In genomic region chr2:30523727-30524126, GRCm38 (mm10) we compare ENCODE assay signal across 17 mouse cellular contexts. TPM values are rescaled to one million over a fixed set of nuclear protein-coding genes. Genes with fewer than 3 reads are reported as not detected.
DNase-seq lines count a peak whose midpoint lies in the region; ATAC-seq and TF ChIP-seq lines count a peak whose summit lies in the region.
"Had no signal": no experiment of that assay in that cellular context is flagged by ENCODE, and none has a peak within 500 bp of the region (broad histone marks: within the 10 kb centered on the region; RNA-seq: fewer than 3 reads in every experiment).

No protein-coding gene starts in this region.

- no peak overlapping the region for H3K4me2 ChIP-seq in intestine, embryonic 15.5 days (replicated peaks)
- H3K4me2 ChIP-seq: heart, embryonic 15.5 days; limb, embryonic 13.5 days; lung, embryonic 15.5 days; midbrain, embryonic 12.5 days; neural tube, embryonic 13.5 days had no signal

- no peak for TF ChIP-seq CTCF in kidney, adult 2 months (conservative IDR thresholded peaks at IDR 0.05; ENCODE audit: insufficient read depth, insufficient read length, low read depth, low read length)

- no peak for TF ChIP-seq POLR2A in kidney, adult 2 months (IDR thresholded peaks at IDR 0.05; ENCODE audit: low read depth, low read length)

- no peaks in the 10 kb centered on the region for H3K9me3 ChIP-seq in intestine, embryonic 15.5 days
- H3K9me3 ChIP-seq: heart, embryonic 15.5 days; limb, embryonic 13.5 days; lung, embryonic 15.5 days; midbrain, embryonic 12.5 days; neural tube, embryonic 13.5 days had no signal

- H3K27ac ChIP-seq in kidney, adult 2 months (ENCODE audit: insufficient read depth, low read depth, low read length): no peak overlapping the region
- H3K27ac ChIP-seq in intestine, embryonic 15.5 days: no peak overlapping the region
- H3K27ac ChIP-seq: heart, embryonic 15.5 days; lung, embryonic 15.5 days; midbrain, embryonic 12.5 days; neural tube, embryonic 13.5 days had no signal

- H3K36me3 ChIP-seq in kidney, adult 2 months (ENCODE audit: control insufficient read depth, insufficient read depth, low read length): no peaks in the 10 kb centered on the region
- no peaks in the 10 kb centered on the region for H3K36me3 ChIP-seq in intestine, embryonic 15.5 days
- H3K36me3 ChIP-seq: heart, embryonic 15.5 days; limb, embryonic 13.5 days; lung, embryonic 15.5 days; midbrain, embryonic 12.5 days; neural tube, embryonic 13.5 days had no signal

- DNase-seq in kidney, adult 2 months: peak; percentile 79
- DNase-seq in kidney, postnatal 10 days: no peak
- peak; percentile 53 to 73 for DNase-seq in kidney, postnatal 25 days
- peak; percentile 71 for DNase-seq in yolk sac, embryonic 10.5 days (ENCODE audit: low spot score)
- no peak for DNase-seq in heart, adult 11 months
- DNase-seq in urinary bladder, postnatal 4 days (ENCODE audit: low spot score in 2 of 2): no peak
- DNase-seq in spleen, adult 12 weeks (ENCODE audit: low spot score): no peak
- DNase-seq: adrenal gland, postnatal 14 days; cerebellum, adult 11-12 months; heart, adult 18-20 months; thymus, postnatal 14 days had no signal

- peak; percentile 48; the same call in 1 of the 2 replicates for ATAC-seq in intestine, embryonic 15.5 days

- H3K4me1 ChIP-seq in kidney, adult 2 months (ENCODE audit: control insufficient read depth, insufficient read depth, low read length): no peaks in the 10 kb centered on the region
- H3K4me1 ChIP-seq in intestine, embryonic 15.5 days (replicated peaks): peaks cover 9% of the 10 kb centered on the region
- H3K4me1 ChIP-seq: lung, embryonic 15.5 days; midbrain, embryonic 12.5 days had no signal

- H3K9ac ChIP-seq in intestine, embryonic 15.5 days: no peak overlapping the region
- H3K9ac ChIP-seq: heart, embryonic 15.5 days; limb, embryonic 13.5 days; lung, embryonic 15.5 days; midbrain, embryonic 12.5 days; neural tube, embryonic 13.5 days had no signal

- H3K4me3 ChIP-seq in kidney, adult 2 months (ENCODE audit: insufficient read depth, low read depth, low read length): no peak overlapping the region
- H3K4me3 ChIP-seq in intestine, embryonic 15.5 days (replicated peaks): no peak overlapping the region
- H3K4me3 ChIP-seq: heart, embryonic 15.5 days; limb, embryonic 13.5 days; lung, embryonic 15.5 days; midbrain, embryonic 12.5 days; neural tube, embryonic 13.5 days had no signal

- 46% methylated on average over 8 of the region's 8 CpGs for WGBS in kidney, adult 2 months
- 67% methylated on average over 8 of the region's 8 CpGs for WGBS in intestine, embryonic 15.5 days

- no peaks in the 10 kb centered on the region for H3K27me3 ChIP-seq in kidney, adult 2 months (replicated peaks; ENCODE audit: control insufficient read depth, insufficient read depth, low read length)
- no peaks in the 10 kb centered on the region for H3K27me3 ChIP-seq in intestine, embryonic 15.5 days (replicated peaks)
- H3K27me3 ChIP-seq: heart, embryonic 15.5 days; limb, embryonic 13.5 days; lung, embryonic 15.5 days; midbrain, embryonic 12.5 days; neural tube, embryonic 13.5 days had no signal

RNA-seq across cellular contexts. Expression of gene Ier5l, which starts 49.7 kb away (rescaled TPM):
- 9.9 and 16.1 TPM in 2 replicates for polyA plus RNA-seq in kidney, adult 2 months (2012; rRNA removed)
- polyA plus RNA-seq in intestine, embryonic 15.5 days (2015; fragmentation: Nextera tagmentation; extraction: Ambion mirVana): 1.3 and 1.6 TPM in 2 replicates

Comparison
In these comparisons a context has a peak if more than half of its experiments do, and no peak if none do; other contexts are left out.
1. DNase-seq: peak in kidney, adult 2 months (single experiment), kidney, postnatal 25 days (2 of 2) and yolk sac, embryonic 10.5 days (single experiment); none in kidney, postnatal 10 days (single experiment), heart, adult 11 months (single experiment), urinary bladder, postnatal 4 days (0 of 2) and spleen, adult 12 weeks (single experiment).